Mouse (Mus musculus) cerebellum, adult 9-11 months (tissue): ENCODE measurements around the gene Usp36.
A peak's percentile ranks its signal among the peaks of the same experiment; 100 is the strongest.

Experiments used
- DNase-seq: peaks from one replicate; pipeline ENCODE4 v3.0.0; 2022

Usp36 gene

GRCm38 (mm10) chr11:118297967-118298366 is 7.9 kb upstream of the Usp36 start:
- DNase-seq = no peak

DNA sequence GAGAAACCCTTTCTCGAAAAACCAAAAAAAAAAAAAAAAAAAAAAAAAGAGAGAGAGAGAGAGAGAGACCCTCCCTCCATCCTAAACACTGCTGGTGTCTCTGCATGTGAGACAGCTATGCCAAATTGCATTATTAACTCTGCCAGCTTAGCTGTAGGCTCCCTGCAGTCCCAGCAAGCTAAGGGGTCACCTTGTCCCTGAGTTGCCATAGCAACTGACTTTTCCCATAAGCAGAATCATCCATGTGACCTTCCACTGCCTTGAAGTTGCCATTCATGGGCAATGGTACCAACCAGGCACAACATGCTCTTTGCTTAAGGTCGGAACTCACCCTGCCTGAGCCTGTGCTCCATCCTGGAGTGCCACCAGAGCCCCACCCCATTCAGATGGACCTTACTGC is 5.0 kb upstream of the Usp36 start:
- no peak for DNase-seq

- DNase-seq = no peak
Observed at GRCm38 (mm10) chr11:118292671-118293070, 2.6 kb upstream of the Usp36 start.

DNA sequence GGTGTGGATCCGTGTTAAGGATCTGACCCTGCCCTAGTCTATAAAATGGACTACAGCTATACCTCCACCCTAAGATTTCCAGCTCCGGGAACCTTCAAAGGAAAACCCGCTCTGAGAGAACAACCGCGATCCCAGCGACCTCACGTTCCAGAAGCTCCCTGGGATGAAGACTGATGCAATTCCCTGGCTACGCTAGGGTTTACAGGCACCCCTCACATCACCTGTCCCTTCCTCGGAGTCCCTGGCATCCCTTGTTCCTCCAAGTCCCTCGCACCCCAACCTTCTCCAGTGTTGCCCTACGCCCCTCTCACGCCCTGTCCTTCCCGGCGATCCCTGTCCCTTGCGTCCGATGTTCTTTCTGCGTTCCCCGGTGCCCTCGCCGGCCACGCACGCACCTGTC is 482 bp downstream of the Usp36 start:
- DNase-seq = no peak

DNA sequence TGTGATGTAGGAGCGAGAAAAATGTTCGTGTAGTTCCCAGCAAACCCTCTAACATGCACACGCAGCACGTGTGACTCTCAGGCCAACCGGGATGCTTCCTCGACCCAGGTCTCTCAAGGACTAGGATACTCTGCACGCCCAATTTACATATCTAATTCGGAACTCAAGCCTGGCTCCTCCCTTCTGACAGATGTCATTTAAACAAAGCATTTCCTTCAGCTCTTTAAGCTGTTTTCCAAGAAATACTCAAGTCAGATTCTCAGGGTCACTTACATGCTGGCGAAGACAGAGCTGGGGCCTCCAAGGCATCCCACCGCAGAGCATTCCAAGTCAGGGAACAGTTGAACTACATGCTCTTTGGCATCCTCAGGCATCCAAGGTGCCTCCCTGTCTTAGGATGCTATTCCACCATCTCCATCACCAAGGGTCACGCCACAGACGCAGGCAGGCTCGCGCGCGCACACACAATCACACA is 970 bp downstream of the Usp36 start:
- peak; percentile 51 for DNase-seq

- no peak for DNase-seq
Observed at GRCm38 (mm10) chr11:118287573-118287972, 2.5 kb downstream of the Usp36 start.

- no peak for DNase-seq
Observed at GRCm38 (mm10) chr11:118286434-118286833, 3.6 kb downstream of the Usp36 start.

DNA sequence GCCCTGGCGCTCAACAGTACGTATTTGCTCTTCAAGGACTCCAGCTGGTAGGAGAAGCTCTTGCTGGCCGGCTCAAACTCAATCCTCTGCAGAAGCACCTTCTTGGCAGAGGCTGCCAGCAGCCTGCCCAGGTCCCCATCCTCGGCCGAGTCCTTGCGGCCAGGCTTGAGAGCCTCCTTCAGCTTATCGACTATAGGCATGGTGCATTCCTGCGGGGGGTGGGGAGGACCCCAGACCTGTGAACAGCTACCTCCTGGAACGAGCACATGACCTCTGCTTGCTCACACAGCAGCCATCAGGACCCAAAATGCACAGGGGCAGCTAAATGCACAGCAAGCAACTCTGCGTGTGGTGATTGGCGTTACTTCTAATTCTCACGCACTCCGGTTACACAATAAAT is 4.3 kb downstream of the Usp36 start:
- DNase-seq = peak; percentile 30

- DNase-seq = no peak
Observed at GRCm38 (mm10) chr11:118280218-118280617, 9.8 kb downstream of the Usp36 start.

DNA sequence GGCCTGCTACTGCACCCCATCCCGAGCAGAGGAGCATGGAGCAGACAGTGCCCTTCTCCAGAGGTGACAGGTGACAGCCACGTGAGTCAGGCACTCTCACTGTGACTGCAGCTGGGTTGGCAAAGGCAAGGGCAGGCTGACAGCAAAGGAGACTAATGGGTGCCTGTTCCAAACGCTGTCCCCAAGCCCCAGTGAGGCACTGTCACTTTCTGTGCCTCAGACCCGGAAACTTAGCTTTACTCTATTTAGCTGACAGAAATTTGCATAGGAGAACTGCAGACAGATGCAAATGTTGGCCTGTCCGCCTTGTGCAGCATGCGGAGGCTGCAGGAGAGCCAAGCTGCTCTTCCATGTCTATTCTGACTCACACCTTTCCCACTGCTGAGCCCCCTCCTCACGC is 13.7 kb downstream of the Usp36 start:
- no peak for DNase-seq

DNA sequence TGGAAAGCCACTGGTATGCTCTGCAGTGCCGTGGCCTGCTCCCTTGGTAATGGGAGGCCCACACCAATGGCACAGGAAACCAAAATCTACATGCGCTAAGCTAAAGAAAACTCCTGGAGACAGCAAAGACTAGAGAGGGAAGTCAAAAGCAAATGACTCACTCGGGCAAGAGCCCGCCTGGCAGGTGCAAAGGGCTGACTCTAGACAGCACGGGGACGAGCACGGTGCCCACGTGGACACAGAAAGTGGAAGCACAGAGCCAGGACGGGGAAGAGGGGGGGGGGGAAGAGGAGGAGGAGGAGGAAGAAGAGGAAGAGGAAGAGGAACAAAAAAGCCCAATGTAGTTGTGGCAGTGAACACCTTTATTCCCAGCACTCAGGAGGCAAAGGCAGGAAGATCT is 15.0 kb downstream of the Usp36 start:
- DNase-seq = no peak

DNA sequence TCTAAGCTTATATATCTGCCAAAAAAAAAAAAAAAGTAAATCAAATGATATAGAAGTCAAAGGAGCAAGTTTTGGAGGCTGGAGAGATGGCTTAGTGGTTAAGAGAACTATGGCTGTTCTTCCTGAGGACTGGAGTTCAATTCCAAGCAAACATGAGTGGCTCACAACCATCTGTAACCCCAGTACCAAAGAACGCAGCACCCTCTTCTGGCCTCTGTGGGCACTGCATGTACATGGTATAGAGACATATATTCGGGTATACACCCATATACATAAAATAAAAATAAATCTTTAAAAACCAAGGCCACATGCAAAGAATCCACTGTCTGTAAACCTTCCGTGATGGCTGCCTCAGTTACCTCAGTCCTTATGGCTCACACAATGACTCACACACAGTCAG is 20.2 kb downstream of the Usp36 start:
- no peak for DNase-seq

GRCm38 (mm10) chr11:118266666-118267046 is 23.4 kb downstream of the Usp36 start:
- no peak for DNase-seq

DNA sequence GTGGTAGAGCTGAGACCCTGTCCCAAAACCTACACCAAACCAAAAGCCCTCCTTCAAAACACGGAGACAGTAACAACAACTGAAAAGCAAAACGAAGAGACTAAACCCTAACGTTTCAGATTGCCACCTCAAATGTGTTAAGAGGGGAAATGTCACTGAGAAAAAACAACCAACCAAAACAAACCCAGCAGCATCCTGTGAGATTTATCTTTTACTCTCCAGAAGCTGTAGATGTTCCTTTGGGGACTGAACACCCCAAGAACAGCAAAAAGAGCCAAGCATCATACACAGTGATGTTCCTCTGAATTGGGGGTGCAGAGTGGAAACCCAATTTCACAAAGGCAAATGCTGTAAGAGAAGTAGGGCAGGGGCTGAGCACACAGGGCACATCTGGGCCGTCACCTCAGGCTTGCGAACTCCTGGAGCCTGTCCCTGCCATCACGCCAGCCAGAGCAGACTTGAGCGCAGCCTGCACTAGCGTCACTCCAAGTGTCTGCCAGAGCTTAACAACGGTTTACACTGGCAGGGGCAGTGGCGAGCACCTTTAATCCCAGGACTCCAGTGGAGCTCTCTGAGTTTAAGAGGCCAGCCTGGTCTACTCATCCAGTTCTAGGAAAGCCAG is 23.9 kb downstream of the Usp36 start:
- no peak for DNase-seq

DNA sequence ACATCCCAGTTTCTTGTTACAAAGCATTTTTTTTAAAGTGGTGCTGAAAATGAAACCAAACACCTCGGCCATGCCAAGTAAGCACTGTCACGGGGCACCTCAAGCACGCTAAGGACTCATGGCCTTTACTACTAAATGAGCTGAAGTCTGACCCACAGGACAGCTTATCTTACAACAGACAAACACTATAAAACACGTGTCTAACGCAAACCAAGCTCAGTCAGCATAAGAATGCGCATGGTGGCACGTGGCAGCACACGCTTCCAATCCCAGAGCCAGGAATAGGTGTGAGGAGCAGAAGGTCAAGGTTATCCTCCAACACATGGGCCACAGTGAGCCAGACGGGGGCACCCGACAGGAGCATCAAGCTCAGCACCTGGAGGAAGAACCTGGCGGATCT is 24.4 kb downstream of the Usp36 start:
- no peak for DNase-seq

- DNase-seq = no peak
Observed at GRCm38 (mm10) chr11:118263146-118263545, 26.9 kb downstream of the Usp36 start.

DNA sequence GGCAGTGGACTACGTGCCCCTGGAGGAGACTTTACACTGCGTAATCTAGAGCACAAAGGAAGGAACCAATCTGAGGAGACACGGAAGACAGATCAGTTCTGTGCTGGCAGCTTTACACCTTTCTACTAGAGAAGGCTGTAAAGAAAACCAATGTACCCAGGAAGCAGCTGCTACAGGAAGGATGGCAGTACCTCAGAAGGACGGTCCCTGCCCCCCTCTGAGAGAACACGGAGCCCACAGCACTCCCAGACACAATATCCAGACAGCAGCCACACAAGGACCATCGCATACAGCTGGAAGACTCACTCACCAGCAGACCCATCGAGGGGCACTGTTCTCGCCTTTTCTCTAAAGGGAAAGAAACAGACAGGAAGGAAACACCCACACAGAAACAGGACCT is 30.0 kb downstream of the Usp36 start:
- DNase-seq = no peak

DNA sequence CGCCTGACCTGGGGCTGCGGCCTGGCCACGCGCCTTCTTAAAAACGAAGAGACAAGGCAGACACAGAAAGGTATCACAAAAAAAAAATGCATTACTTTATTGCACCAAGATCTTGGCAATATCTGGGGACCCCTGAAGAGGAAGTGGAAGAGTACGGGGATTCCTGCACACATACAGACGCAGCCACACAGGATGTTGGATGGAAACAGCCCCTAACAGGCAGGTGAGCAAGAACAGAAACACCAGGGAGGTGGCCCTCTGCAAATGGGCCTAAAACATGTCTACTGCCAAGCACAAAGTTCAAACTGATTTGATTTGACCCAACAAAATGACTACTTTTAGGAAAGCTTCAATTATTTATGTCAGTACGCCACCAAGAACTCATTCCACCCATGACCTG is 30.5 kb downstream of the Usp36 start:
- no peak for DNase-seq

GRCm38 (mm10) chr11:118256371-118256770 is 33.7 kb downstream of the Usp36 start:
- DNase-seq = no peak

- DNase-seq = peak; percentile 95
Observed at GRCm38 (mm10) chr11:118254159-118254951, 35.7 kb downstream of the Usp36 start.

DNA sequence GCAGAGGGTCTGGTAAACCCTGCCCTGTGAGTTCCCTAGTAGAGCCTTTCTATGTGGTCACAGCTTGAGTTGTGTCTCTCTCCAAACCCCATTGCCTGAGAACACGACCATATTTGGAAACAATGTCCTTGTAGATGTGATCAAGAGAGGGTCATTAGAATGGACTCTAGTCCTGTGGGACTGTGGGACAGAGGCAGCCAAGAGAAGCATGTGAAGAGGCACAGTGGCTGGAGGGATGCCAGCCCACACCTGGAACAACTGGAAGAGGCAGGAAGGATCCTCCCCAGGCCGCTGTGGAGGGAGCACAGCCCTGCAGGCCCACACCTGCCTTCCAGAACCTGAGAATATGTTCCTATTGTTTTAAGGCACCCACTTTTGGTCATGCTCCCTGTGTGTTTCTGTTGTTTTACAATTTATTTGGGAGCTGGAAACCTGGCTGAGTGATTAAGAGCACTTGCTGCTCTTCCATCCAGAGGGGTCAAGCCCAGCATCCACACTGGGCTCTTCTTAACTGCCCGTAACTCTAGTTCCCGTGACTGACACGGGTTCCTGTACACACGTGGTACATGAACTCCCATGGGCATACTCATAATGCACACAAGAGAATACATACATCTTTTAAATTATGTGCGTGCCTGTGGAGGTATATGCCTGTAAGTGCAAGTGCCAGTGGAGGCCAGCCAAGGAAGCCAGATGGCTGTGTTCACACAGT is 36.4 kb downstream of the Usp36 start:
- peak; percentile 65 for DNase-seq

- peak; percentile 69 for DNase-seq
Observed at GRCm38 (mm10) chr11:118249012-118249383, 41.0 kb downstream of the Usp36 start.

DNA sequence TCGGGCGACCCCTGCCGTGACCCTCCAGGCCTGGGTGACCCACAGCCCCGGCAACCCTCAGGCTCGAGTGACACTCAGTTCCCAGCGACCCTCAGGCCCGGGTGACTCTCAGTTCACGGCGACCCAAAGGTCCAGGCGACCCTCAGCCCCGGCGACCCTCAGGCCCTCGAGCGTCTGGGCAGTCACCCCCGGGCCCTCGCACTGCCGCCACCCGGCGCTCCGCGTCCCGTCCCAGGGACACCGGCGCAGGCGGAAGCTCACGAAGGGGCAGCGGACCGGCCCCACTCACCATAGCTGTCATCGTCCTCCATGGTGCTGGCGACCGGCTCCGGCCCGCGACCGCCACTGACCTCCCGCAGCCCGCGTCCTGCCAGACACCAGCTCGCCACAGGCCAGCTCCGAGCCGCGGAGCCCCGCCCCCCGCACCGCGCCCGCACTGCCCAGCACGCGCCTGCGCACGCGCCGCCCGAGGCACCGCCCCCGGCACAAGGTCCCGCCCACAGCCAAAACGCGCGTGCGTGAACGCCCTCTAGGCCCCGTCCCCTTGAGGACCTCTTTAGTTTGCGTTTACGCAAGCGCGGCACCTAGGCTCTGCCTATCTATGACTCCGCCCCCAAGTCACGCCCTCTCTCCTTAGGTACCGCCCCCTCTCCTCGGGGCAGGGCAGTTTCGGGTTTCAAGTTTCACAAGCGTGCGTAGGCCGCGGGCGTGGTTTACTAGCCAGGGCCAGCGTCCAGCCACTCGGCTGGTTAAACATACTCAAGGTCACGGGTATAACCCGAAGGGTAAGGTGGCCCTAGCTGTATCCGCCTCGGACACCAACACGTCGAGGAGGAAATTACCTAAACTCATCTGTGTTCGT is 41.7 kb downstream of the Usp36 start, which contains the start of gene Cyth1:
TSS of gene Cyth1 (minus strand) at position 443 of the 862 bp plus-strand sequence.
- DNase-seq = peak; percentile 98
